Mouse (Mus musculus): ENCODE data around the gene Tardbp. TPM values are rescaled to one million over a fixed set of nuclear protein-coding genes. Genes with fewer than 3 reads are reported as not detected.

Tardbp gene
- total and polyA plus RNA-seq, 3 experiments, result 211 to 455 TPM; not detected in 1

DNA sequence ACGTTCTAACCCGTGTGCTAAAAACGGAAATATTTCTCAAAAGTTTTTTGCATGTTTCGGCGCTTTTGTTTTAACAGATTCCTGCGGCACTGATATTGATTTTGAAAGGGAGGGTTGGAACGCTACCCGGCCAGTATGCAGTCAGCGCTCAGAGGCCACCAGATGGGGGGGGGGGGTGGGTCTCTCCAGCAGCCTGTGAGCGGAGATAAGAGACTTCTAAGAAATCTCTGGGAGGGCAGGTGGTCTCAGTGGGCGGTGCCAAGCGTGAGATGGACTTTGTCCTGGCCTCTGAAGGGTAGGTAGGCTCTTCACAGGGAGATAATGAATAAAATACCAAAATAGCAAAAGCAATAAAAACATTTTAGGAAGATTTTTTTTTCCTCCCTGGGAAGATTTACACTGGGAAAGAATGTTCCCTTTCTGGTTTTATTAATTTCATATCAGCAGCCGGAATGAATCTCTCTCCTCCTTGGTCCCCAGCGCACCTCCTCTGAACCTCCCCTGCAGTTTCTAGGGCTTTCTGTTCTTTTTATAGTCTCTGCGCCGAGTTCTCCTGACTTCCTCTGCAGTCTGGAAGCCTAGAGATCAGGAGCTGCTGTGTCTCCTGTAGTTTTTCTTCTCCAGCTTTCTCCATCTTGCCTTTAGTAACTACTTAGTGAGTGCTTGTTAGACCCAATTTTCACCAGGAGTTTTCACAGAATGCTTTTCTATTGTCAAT, 44.6 kb upstream of the Tardbp start:
- H3K9ac ChIP-seq (ENCODE audit: control insufficient read depth, low read depth, low read length, poor library complexity, severe bottlenecking), result no peak overlapping the region
- H3K9me3 ChIP-seq (replicated peaks; ENCODE audit: insufficient read depth, low read length), result no peaks in the 10 kb centered on the region
- H3K27ac ChIP-seq (ENCODE audit: control insufficient read depth, low read depth, low read length), result no peak overlapping the region
- TF ChIP-seq USF2 (IDR thresholded peaks at IDR 0.05; ENCODE audit: borderline replicate concordance in 1 of 2, insufficient read depth in 1 of 2, low read depth in 1 of 2, low read length in 2 of 2) (no peak), TCF12 (IDR thresholded peaks at IDR 0.05; ENCODE audit: low read depth, low read length) (peak; percentile 46; the same call in 1 of the 2 replicates), BHLHE40 (IDR thresholded peaks at IDR 0.05; ENCODE audit: borderline replicate concordance, low read depth, low read length) (no peak), GABPA (IDR thresholded peaks at IDR 0.05; ENCODE audit: low read depth, low read length) (no peak), POLR2AphosphoS5 (IDR thresholded peaks at IDR 0.05; ENCODE audit: borderline replicate concordance, low read depth, low read length) (no peak), MAZ (IDR thresholded peaks at IDR 0.05; ENCODE audit: low read depth, low read length) (no peak), KAT2A (conservative IDR thresholded peaks at IDR 0.05; ENCODE audit: low read depth, low read length) (no peak), TAL1 (IDR thresholded peaks at IDR 0.05; ENCODE audit: low read length) (peak; percentile 15; the same call in 1 of the 2 replicates), JUND (IDR thresholded peaks at IDR 0.05; ENCODE audit: low read depth, low read length) (no peak), NRF1 (IDR thresholded peaks at IDR 0.05; ENCODE audit: insufficient read depth, low read depth, low read length, poor library complexity, severe bottlenecking) (no peak), CHD2 (IDR thresholded peaks at IDR 0.05; ENCODE audit: low read length) (no peak), RAD21 (IDR thresholded peaks at IDR 0.05; ENCODE audit: low read depth, low read length) (no peak)
- peaks cover 0 to 2% of the 10 kb centered on the region in 2 experiments; a peak in 3 of 4 replicates for H3K4me1 ChIP-seq (ENCODE audit: control insufficient read depth in 1 of 2, insufficient read depth in 2 of 2, low read length in 2 of 2)
- peaks cover 0 to 4% of the 10 kb centered on the region in 2 experiments; a peak in 1 of 4 replicates for H3K36me3 ChIP-seq (ENCODE audit: control insufficient read depth in 1 of 2, insufficient read depth in 2 of 2, low read length in 2 of 2)
- DNase-seq (ENCODE audit: low read depth, low spot score), result no peak
- no peaks in the 10 kb centered on the region for H3K79me2 ChIP-seq (ENCODE audit: control insufficient read depth, insufficient read depth, low read length, poor library complexity)
- H3K4me3 ChIP-seq (ENCODE audit: control insufficient read depth in 1 of 2, insufficient read depth in 1 of 2, low read depth in 2 of 2, low read length in 2 of 2), result no peak overlapping the region
- peaks cover 0 to 1% of the 10 kb centered on the region in 2 experiments; a peak in 2 of 4 replicates for H3K27me3 ChIP-seq (ENCODE audit: control insufficient read depth in 1 of 2, insufficient read depth in 2 of 2, low read length in 2 of 2)

GRCm38 (mm10) chr4:148667006-148667755, 40.4 kb upstream of the Tardbp start:
- Histone ChIP-seq H3K36me3 (ENCODE audit: control insufficient read depth in 1 of 2, insufficient read depth in 2 of 2, low read length in 2 of 2) (peaks cover 0 to 4% of the 10 kb centered on the region in 2 experiments; a peak in 1 of 4 replicates), H3K9ac (ENCODE audit: control insufficient read depth, low read depth, low read length, poor library complexity, severe bottlenecking) (no peak overlapping the region), H3K9me3 (replicated peaks; ENCODE audit: insufficient read depth, low read length) (no peaks in the 10 kb centered on the region), H3K27ac (ENCODE audit: control insufficient read depth, low read depth, low read length) (no peak overlapping the region), H3K4me3 (ENCODE audit: control insufficient read depth in 1 of 2, insufficient read depth in 1 of 2, low read depth in 2 of 2, low read length in 2 of 2) (no peak overlapping the region), H3K27me3 (ENCODE audit: control insufficient read depth in 1 of 2, insufficient read depth in 2 of 2, low read length in 2 of 2) (peaks cover 0 to 1% of the 10 kb centered on the region in 2 experiments; a peak in 2 of 4 replicates), H3K4me1 (ENCODE audit: control insufficient read depth in 1 of 2, insufficient read depth in 2 of 2, low read length in 2 of 2) (no peaks in the 10 kb centered on the region; a peak in 2 of 4 replicates), H3K79me2 (ENCODE audit: control insufficient read depth, insufficient read depth, low read length, poor library complexity) (no peaks in the 10 kb centered on the region)
- TF ChIP-seq MXI1 (IDR thresholded peaks at IDR 0.05; ENCODE audit: low read depth, low read length), result no peak
- no peak for TF ChIP-seq POLR2A (IDR thresholded peaks at IDR 0.05; ENCODE audit: control insufficient read depth in 1 of 2, insufficient read depth in 1 of 2, low read depth in 1 of 2, low read length in 2 of 2, poor library complexity in 1 of 2)
- TF ChIP-seq ZMIZ1 (IDR thresholded peaks at IDR 0.05; ENCODE audit: low read depth, low read length), result no peak
- no peak for TF ChIP-seq POLR2AphosphoS5 (IDR thresholded peaks at IDR 0.05; ENCODE audit: borderline replicate concordance, low read depth, low read length)
- TF ChIP-seq USF2 (IDR thresholded peaks at IDR 0.05; ENCODE audit: borderline replicate concordance in 1 of 2, insufficient read depth in 1 of 2, low read depth in 1 of 2, low read length in 2 of 2), result no peak
- TF ChIP-seq MAZ (IDR thresholded peaks at IDR 0.05; ENCODE audit: low read depth, low read length), result no peak
- no peak for TF ChIP-seq JUND (IDR thresholded peaks at IDR 0.05; ENCODE audit: low read depth, low read length)
- TF ChIP-seq NELFE (IDR thresholded peaks at IDR 0.05; ENCODE audit: low read depth, low read length), result no peak
- no peak for TF ChIP-seq MYC (IDR thresholded peaks at IDR 0.05; ENCODE audit: low read depth, low read length)
- no peak for TF ChIP-seq CTCF (IDR thresholded peaks at IDR 0.05 in 2 of 3, conservative IDR thresholded peaks at IDR 0.05 in 1 of 3; ENCODE audit: control insufficient read depth in 1 of 3, insufficient read depth in 1 of 3, low read depth in 2 of 3, low read length in 3 of 3, poor library complexity in 1 of 3, severe bottlenecking in 1 of 3)
- no peak for TF ChIP-seq SIN3A (IDR thresholded peaks at IDR 0.05; ENCODE audit: low read length)
- DNase-seq (ENCODE audit: low read depth, low spot score), result no peak

All from MEL (cell line).